Mouse (Mus musculus) left cerebral cortex, adult 2 months (tissue): ENCODE measurements at regions not wholly inside any gene's neighbourhood (a gene's known extent, or its start where the extent isn't known, plus 50 kb on each side); places are given as distances from the start of the nearest gene placed in this dataset.

ENCODE experiments used
- DNase-seq, 2 experiments: peaks; one replicate each; pipeline ENCODE4 v3.0.0; 2021 to 2022; ENCODE audit warnings: low spot score in 2 of 2, mixed read lengths in 1 of 2; ENCODE audit errors: extremely low spot score in 1 of 2
- H3K27ac ChIP-seq: fragments of 200-600 bp; 2 replicates; pipeline ENCODE4 v1.8.1; 2022
- H3K4me3 ChIP-seq: fragments of 200-600 bp; 2 replicates; pipeline ENCODE4 v1.8.1; 2022
- CTCF ChIP-seq: fragments of 200-600 bp; IDR thresholded peaks from 2 replicates; pipeline ENCODE4 v1.8.1; 2022; ENCODE audit warnings: antibody characterized with exemption, mild to moderate bottlenecking, moderate library complexity
- intact Hi-C: fragments of 180-260 bp; cut with DNase I; formaldehyde crosslinking; loops from one replicate; pipeline ENCODE4 v1.15.1; 2025

DNA sequence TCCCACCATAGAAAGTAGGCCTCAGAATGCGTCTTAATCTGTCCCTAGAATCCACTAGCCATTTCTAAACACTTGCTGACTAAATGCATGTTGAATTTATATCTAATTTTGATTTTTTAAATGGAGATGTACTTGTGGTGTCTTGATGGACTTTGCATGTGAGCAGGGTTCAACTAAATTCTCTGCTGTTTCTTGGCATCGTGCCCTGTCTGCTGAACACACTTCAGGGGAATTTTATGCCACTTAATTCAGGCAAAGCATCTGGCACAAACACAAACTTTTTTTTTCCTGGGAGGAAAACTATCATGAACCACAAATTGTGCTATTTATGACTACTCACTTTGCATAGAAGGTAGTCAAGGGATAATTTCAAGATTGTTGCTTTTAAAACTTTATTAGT, 87.7 kb downstream of the Stc2 start:
- Histone ChIP-seq H3K4me3 (no peak overlapping the region), H3K27ac (no peak overlapping the region)
- intact Hi-C loops: no loop called here
- DNase-seq: no peak
- TF ChIP-seq CTCF: no peak

DNA sequence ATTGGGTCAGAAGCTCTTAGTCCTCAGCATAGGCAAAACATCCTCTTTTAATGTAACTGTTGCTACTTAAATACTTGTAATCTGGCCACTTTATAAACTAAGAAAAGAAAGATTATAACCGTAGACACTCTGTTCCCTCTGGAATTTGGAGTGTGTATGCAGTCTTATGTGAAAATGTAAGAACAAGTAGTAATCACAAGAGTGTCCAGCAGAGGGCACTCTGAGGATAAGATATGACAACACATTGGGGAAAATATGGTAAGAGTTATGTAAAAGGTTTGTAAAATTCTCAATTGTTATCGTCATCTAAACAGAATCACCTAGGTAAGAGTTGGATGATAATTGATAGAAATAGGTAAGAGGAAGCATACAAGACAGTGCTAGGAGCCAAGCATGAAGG, 66.2 kb upstream of the Gm17332 start:
- peak; percentile 81 for TF ChIP-seq CTCF

More for the DNA sequence above, 66.2 kb upstream of the Gm17332 start:
- DNase-seq: peak; percentile 76 to 79
- H3K27ac ChIP-seq: 0 out of 2 replicates have a peak overlapping the region, but pooled peaks have one; percentile 62
- intact Hi-C loops: loop anchor here (1.0 to 10.0 kb wide), 4 partner anchors 124 to 574 kb away; partner anchors contain the start of gene Stc2
- H3K4me3 ChIP-seq: no peak overlapping the region
